Mouse (Mus musculus): ENCODE data around the gene Dkk1. TPM values are rescaled to one million over a fixed set of nuclear protein-coding genes. Genes with fewer than 3 reads are reported as not detected.

The Dkk1 gene
- not detected for polyA plus RNA-seq (2015; fragmentation: Illumina TruSeq; extraction: RNeasy Lipid Tissue Mini Kit (QIAGEN cat#74804); ENCODE audit: insufficient read depth, low read depth, low replicate concordance)

DNA sequence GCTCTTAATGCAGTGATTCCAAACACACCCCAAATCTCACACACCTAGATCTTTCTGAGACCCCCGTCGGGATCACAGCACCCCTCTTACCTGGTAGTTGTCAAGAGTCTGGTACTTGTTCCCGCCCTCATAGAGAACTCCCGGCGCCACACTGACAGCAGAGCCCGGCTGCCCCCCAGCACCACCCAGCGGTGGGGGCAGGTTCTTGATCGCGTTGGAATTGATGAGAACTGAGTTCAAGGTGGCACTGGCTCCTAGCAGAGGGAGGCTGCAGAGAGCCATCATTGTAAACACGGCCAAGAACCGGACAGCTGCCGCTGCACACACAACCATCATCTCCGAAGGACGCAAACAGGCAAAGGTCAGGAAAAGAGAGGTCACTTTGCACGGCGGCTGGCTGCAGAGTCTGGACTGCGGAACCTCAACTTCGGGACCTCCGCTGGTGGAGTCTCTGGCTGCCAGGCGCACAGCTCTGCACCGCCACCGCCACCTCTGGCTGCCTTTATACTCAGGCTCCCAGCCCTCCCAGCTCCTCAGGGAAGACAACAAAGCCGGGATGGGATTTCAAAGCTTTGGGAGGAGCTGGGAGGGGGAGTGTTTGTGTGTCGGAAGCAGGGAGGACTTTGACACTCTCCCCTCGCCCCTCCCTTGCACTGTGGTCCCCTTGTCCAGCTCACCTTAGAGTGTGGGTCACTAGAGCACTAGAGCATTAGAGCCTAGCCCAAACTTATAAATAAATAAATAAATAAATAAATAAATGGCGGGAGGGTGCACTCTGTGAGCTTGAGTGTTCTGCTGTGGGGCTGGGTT is at the start of gene Dkk1:
Dkk1 (minus strand) TSS at position 622 of the 810 bp plus-strand sequence.

Data from pancreas, adult 10 weeks (tissue).